Mouse (Mus musculus) spleen, adult 2 months (tissue): Measurements from ENCODE around the gene Thsd4.

ENCODE experiments used
- CTCF ChIP-seq: fragments of 200-500 bp; IDR thresholded peaks from 2 replicates; pipeline ENCODE4 v1.5.1; 2011; ENCODE audit warnings: mild to moderate bottlenecking, inconsistent platforms; ENCODE audit not compliant: insufficient read depth, insufficient read length, insufficient replicate concordance; ENCODE audit errors: extremely low read depth
- POLR2A ChIP-seq: fragments of 200-500 bp; IDR thresholded peaks from 2 replicates; pipeline ENCODE4 v1.6.1; 2011; ENCODE audit warnings: low read depth, low read length, inconsistent platforms

DNA sequence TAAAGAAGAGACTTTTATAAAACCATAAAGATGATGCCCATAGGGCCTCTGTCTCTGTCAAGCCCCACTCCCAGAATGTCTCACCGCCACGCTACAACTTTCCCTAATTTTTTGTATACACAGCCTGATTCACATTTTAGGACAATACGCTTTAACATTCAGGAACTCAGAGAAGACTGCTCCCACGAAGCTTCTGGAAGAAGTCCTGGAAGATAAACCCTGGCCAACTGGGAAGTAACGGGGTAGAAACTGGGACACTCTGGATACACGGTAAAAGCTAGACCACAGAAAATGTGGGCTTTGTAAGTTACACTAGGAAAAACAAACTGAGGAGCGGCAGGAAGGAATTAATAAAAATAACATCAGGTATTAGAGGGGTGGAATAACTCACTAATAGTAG lies 318.7 kb downstream of the Thsd4 start:
- TF ChIP-seq CTCF (no peak), POLR2A (no peak)
